Mouse (Mus musculus) kidney, embryonic 15.5 days (tissue): ENCODE measurements around the gene Slc45a2. TPM values are rescaled to one million over a fixed set of nuclear protein-coding genes. Genes with fewer than 3 reads are reported as not detected.

ENCODE experiments used
- polyA plus RNA-seq: library from polyadenylated mRNA; unstranded; fragments of >200 nt; fragmentation: Nextera tagmentation; extraction: Ambion mirVana; gene quantifications from 2 replicates; pipeline ENCODE4 v1.2.1, GENCODE M21; 2015

Gene Slc45a2
- polyA plus RNA-seq, 1 experiment from 2014 or later: 0.06 TPM

Other genes with a start within 250 kb of the Slc45a2 start
- gene C1qtnf3, start 48.4 kb upstream of the Slc45a2 start, polyA plus RNA-seq: 14.7 and 15.8 TPM in 2 replicates
- gene Amacr, start 19.0 kb upstream of the Slc45a2 start, polyA plus RNA-seq: 26.0 and 31.2 TPM in 2 replicates
- gene Rxfp3, start 37.3 kb downstream of the Slc45a2 start, polyA plus RNA-seq: 0.39 and 0.53 TPM in 2 replicates
- 3.9 and 4.0 TPM in 2 replicates for gene Adamts12, start 64.1 kb downstream of the Slc45a2 start, polyA plus RNA-seq